Comparison of ENCODE assay signal across 9 mouse cellular contexts in the genomic region with DNA sequence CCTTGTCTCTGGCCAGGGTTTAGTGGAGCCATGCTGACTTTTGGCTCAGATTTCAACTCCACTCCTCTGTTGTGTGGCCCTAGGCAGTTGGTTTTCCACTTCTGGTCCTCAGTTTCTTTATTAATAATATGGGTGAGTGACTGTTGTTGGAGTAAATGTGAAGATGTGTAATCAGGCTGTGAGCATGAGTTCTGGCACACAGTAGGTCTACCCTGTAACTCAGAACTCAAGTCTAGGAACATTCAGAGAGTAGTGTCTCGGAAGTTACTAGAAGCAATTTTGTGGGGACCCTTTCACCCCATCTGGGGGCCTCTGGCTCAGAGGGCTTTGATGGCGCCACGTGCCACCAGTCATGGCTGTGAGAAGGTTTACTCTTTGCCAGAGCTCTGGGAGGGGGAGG. TPM values are rescaled to one million over a fixed set of nuclear protein-coding genes. Genes with fewer than 3 reads are reported as not detected.
A peak's percentile ranks its signal among the peaks of the same experiment; 100 is the strongest.
DNase-seq lines count a peak whose midpoint lies in the region; ATAC-seq and TF ChIP-seq lines count a peak whose summit lies in the region.
"Had no signal": no experiment of that assay in that cellular context is flagged by ENCODE, and none has a peak within 500 bp of the region (broad histone marks: within the 10 kb centered on the region; RNA-seq: fewer than 3 reads in every experiment).

No protein-coding gene starts in this region.

- H3K27ac ChIP-seq in forebrain, embryonic 12.5 days = no peak overlapping the region
- no peak overlapping the region for H3K27ac ChIP-seq in forebrain, embryonic 11.5 days (ENCODE audit: low read depth, low read length)
- no peak overlapping the region for H3K27ac ChIP-seq in lung, postnatal 0 days (ENCODE audit: low read length)
- H3K27ac ChIP-seq in intestine, embryonic 16.5 days (ENCODE audit: low read length) = peak overlapping the region; percentile 86
- H3K27ac ChIP-seq in neural tube, embryonic 15.5 days (replicated peaks) = peak overlapping the region; percentile 51; the same call in 1 of the 2 replicates

- no peak for ATAC-seq in forebrain, embryonic 12.5 days (ENCODE audit: low FRiP score)
- no peak for ATAC-seq in forebrain, embryonic 11.5 days (replicated peaks; ENCODE audit: low FRiP score)
- ATAC-seq in lung, postnatal 0 days = no peak
- ATAC-seq in intestine, embryonic 16.5 days = no peak
- no peak for ATAC-seq in neural tube, embryonic 15.5 days (ENCODE audit: low FRiP score)

- H3K36me3 ChIP-seq in forebrain, embryonic 12.5 days (replicated peaks) = no peaks in the 10 kb centered on the region
- H3K36me3 ChIP-seq in forebrain, embryonic 11.5 days (ENCODE audit: control insufficient read depth, insufficient read depth, low read length) = no peaks in the 10 kb centered on the region
- H3K36me3 ChIP-seq in lung, postnatal 0 days (ENCODE audit: insufficient read depth, low read length) = no peaks in the 10 kb centered on the region
- H3K36me3 ChIP-seq in intestine, embryonic 16.5 days (ENCODE audit: control insufficient read depth, insufficient read depth, low read length) = peaks cover 5% of the 10 kb centered on the region; the same call in 1 of the 2 replicates
- H3K36me3 ChIP-seq in neural tube, embryonic 15.5 days = no peaks in the 10 kb centered on the region

- DNase-seq in forebrain, embryonic 11.5 days (ENCODE audit: low spot score) = no peak
- no peak for DNase-seq in lung, postnatal 0 days (ENCODE audit: low spot score)
- DNase-seq in lung, postnatal 4 days = no peak
- DNase-seq in right cerebral cortex, postnatal 14 days = no peak
- DNase-seq in cerebellum, adult 8-10 months = no peak
- DNase-seq: cerebellum, postnatal 36 days had no signal

- no peaks in the 10 kb centered on the region for H3K9me3 ChIP-seq in forebrain, embryonic 12.5 days
- H3K9me3 ChIP-seq in forebrain, embryonic 11.5 days (ENCODE audit: control insufficient read depth, low read length) = no peaks in the 10 kb centered on the region
- H3K9me3 ChIP-seq in lung, postnatal 0 days (ENCODE audit: low read length) = no peaks in the 10 kb centered on the region
- H3K9me3 ChIP-seq in intestine, embryonic 16.5 days (ENCODE audit: control insufficient read depth, low read length) = no peaks in the 10 kb centered on the region
- no peaks in the 10 kb centered on the region for H3K9me3 ChIP-seq in neural tube, embryonic 15.5 days (replicated peaks)

- 72% methylated on average over 3 of the region's 3 CpGs for WGBS in forebrain, embryonic 12.5 days
- whole genome bisulfite sequencing in forebrain, embryonic 11.5 days = 67% methylated on average over 3 of the region's 3 CpGs
- 81% methylated on average over 3 of the region's 3 CpGs for WGBS in lung, postnatal 0 days
- WGBS in intestine, embryonic 16.5 days = 42% methylated on average over 3 of the region's 3 CpGs
- WGBS in neural tube, embryonic 15.5 days = 82% methylated on average over 3 of the region's 3 CpGs

- H3K9ac ChIP-seq in forebrain, embryonic 12.5 days = no peak overlapping the region
- no peak overlapping the region for H3K9ac ChIP-seq in forebrain, embryonic 11.5 days (ENCODE audit: low read length)
- H3K9ac ChIP-seq in lung, postnatal 0 days (replicated peaks; ENCODE audit: low read depth) = no peak overlapping the region
- H3K9ac ChIP-seq in intestine, embryonic 16.5 days (ENCODE audit: low read depth, low read length) = peak overlapping the region; percentile 93
- no peak overlapping the region for H3K9ac ChIP-seq in neural tube, embryonic 15.5 days (replicated peaks)

- TF ChIP-seq EP300 in lung, postnatal 0 days (IDR thresholded peaks at IDR 0.05) = no peak

- peak overlapping the region; percentile 82 for H3K4me2 ChIP-seq in forebrain, embryonic 12.5 days
- no peak overlapping the region for H3K4me2 ChIP-seq in forebrain, embryonic 11.5 days (ENCODE audit: low read depth, low read length, severe bottlenecking)
- H3K4me2 ChIP-seq in lung, postnatal 0 days (replicated peaks; ENCODE audit: low read depth, low read length) = peak overlapping the region; percentile 96
- peak overlapping the region; percentile 55 for H3K4me2 ChIP-seq in intestine, embryonic 16.5 days (ENCODE audit: low read depth, low read length)
- H3K4me2 ChIP-seq in neural tube, embryonic 15.5 days = peak overlapping the region; percentile 96

- H3K27me3 ChIP-seq in forebrain, embryonic 12.5 days = peaks cover 42% of the 10 kb centered on the region
- peaks cover 7% of the 10 kb centered on the region for H3K27me3 ChIP-seq in forebrain, embryonic 11.5 days (ENCODE audit: control insufficient read depth, insufficient read depth, low read length)
- H3K27me3 ChIP-seq in lung, postnatal 0 days (replicated peaks; ENCODE audit: insufficient read depth, low read length) = no peaks in the 10 kb centered on the region
- no peaks in the 10 kb centered on the region for H3K27me3 ChIP-seq in intestine, embryonic 16.5 days (replicated peaks; ENCODE audit: control insufficient read depth, insufficient read depth, low read length)
- peaks cover 18% of the 10 kb centered on the region; the same call in 1 of the 2 replicates for H3K27me3 ChIP-seq in neural tube, embryonic 15.5 days (replicated peaks)

- H3K4me3 ChIP-seq in forebrain, embryonic 12.5 days (replicated peaks) = no peak overlapping the region
- H3K4me3 ChIP-seq in forebrain, embryonic 11.5 days (ENCODE audit: low read depth, low read length) = no peak overlapping the region
- H3K4me3 ChIP-seq in lung, postnatal 0 days (ENCODE audit: low read depth, low read length) = no peak overlapping the region
- H3K4me3 ChIP-seq in intestine, embryonic 16.5 days (ENCODE audit: low read length) = peak overlapping the region; percentile 86
- H3K4me3 ChIP-seq in neural tube, embryonic 15.5 days (replicated peaks) = peak overlapping the region; percentile 53

- TF ChIP-seq CTCF in lung, postnatal 0 days (IDR thresholded peaks at IDR 0.05) = no peak

- peaks cover 17% of the 10 kb centered on the region for H3K4me1 ChIP-seq in forebrain, embryonic 12.5 days
- peaks cover 5% of the 10 kb centered on the region; the same call in 1 of the 2 replicates for H3K4me1 ChIP-seq in forebrain, embryonic 11.5 days (replicated peaks; ENCODE audit: control insufficient read depth, insufficient read depth, low read length)
- H3K4me1 ChIP-seq in lung, postnatal 0 days (ENCODE audit: insufficient read depth, low read depth, low read length) = peaks cover 5% of the 10 kb centered on the region; the same call in 1 of the 2 replicates
- peaks cover 68% of the 10 kb centered on the region for H3K4me1 ChIP-seq in intestine, embryonic 16.5 days (ENCODE audit: control insufficient read depth, insufficient read depth, low read length)
- H3K4me1 ChIP-seq in neural tube, embryonic 15.5 days = peaks cover 36% of the 10 kb centered on the region

RNA-seq across cellular contexts. Expression of gene Prr5, which starts 12.8 kb away (rescaled TPM):
- 7.6 and 10.1 TPM in 2 replicates for polyA plus RNA-seq in forebrain, embryonic 12.5 days (2016; fragmentation: Nextera tagmentation; extraction: Ambion mirVana)
- polyA plus RNA-seq in forebrain, embryonic 11.5 days (2014; fragmentation: Nextera tagmentation; extraction: Ambion mirVana) = 10.0 and 12.3 TPM in 2 replicates
- 8.8 and 9.2 TPM in 2 replicates for polyA plus RNA-seq in lung, postnatal 0 days (2015; fragmentation: Nextera tagmentation; extraction: Ambion mirVana)
- 69.1 and 81.3 TPM in 2 replicates for polyA plus RNA-seq in intestine, embryonic 16.5 days (2015; fragmentation: Nextera tagmentation; extraction: Ambion mirVana)
- polyA plus RNA-seq in neural tube, embryonic 15.5 days (2015; fragmentation: Nextera tagmentation; extraction: Ambion mirVana) = 29.3 and 33.6 TPM in 2 replicates

RNA-seq across cellular contexts. Expression of gene Arhgap8, which starts 37.6 kb away (rescaled TPM):
- 0.60 and 1.1 TPM in 2 replicates for polyA plus RNA-seq in forebrain, embryonic 12.5 days (2016; fragmentation: Nextera tagmentation; extraction: Ambion mirVana)
- polyA plus RNA-seq in forebrain, embryonic 11.5 days (2014; fragmentation: Nextera tagmentation; extraction: Ambion mirVana) = 1.1 and 1.7 TPM in 2 replicates
- 15.9 and 19.4 TPM in 2 replicates for polyA plus RNA-seq in lung, postnatal 0 days (2015; fragmentation: Nextera tagmentation; extraction: Ambion mirVana)
- 14.3 and 16.3 TPM in 2 replicates for polyA plus RNA-seq in intestine, embryonic 16.5 days (2015; fragmentation: Nextera tagmentation; extraction: Ambion mirVana)
- polyA plus RNA-seq in neural tube, embryonic 15.5 days (2015; fragmentation: Nextera tagmentation; extraction: Ambion mirVana) = 2.0 and 10.0 TPM in 2 replicates

Comparison
In these comparisons a context has a peak if more than half of its experiments do, and no peak if none do; other contexts are left out.
1. H3K27ac ChIP-seq: peak in intestine, embryonic 16.5 days (single experiment) and neural tube, embryonic 15.5 days (single experiment); none in forebrain, embryonic 12.5 days (single experiment), forebrain, embryonic 11.5 days (single experiment) and lung, postnatal 0 days (single experiment).
2. H3K4me3 ChIP-seq: peak in intestine, embryonic 16.5 days (single experiment) and neural tube, embryonic 15.5 days (single experiment); none in forebrain, embryonic 12.5 days (single experiment), forebrain, embryonic 11.5 days (single experiment) and lung, postnatal 0 days (single experiment).